Mouse (Mus musculus): Measurements from ENCODE around the gene Tnfrsf8. TPM values are rescaled to one million over a fixed set of nuclear protein-coding genes. Genes with fewer than 3 reads are reported as not detected.

Tnfrsf8 gene
- polyA plus RNA-seq, 2 experiments = 0.02 to 0.05 TPM

GRCm38 (mm10) chr4:145245581-145245980 is 69.4 kb downstream of the Tnfrsf8 start:
- H3K4me1 ChIP-seq (replicated peaks; ENCODE audit: control insufficient read depth in 2 of 2, insufficient read depth in 2 of 2, low read length in 1 of 2) = peaks cover 0 to 3% of the 10 kb centered on the region in 2 experiments; a peak in 1 of 4 replicates
- ATAC-seq (ENCODE audit: insufficient read depth) = no peak
- H3K36me3 ChIP-seq (replicated peaks; ENCODE audit: control insufficient read depth, insufficient read depth, low read depth) = no peaks in the 10 kb centered on the region
- no peak for DNase-seq (ENCODE audit: low read depth in 3 of 3, low spot score in 3 of 3)
- TF ChIP-seq EP300 (IDR thresholded peaks at IDR 0.05; ENCODE audit: low read depth) (no peak), CTCF (IDR thresholded peaks at IDR 0.05; ENCODE audit: low read depth) (no peak)
- H3K4me2 ChIP-seq (ENCODE audit: low read depth) = peak overlapping the region; percentile 70
- H3K27ac ChIP-seq = no peak overlapping the region
- H3K9me3 ChIP-seq (ENCODE audit: control insufficient read depth, low read length) = no peaks in the 10 kb centered on the region
- peak overlapping the region; percentile 26 to 59; a peak in 2 of 4 replicates for H3K4me3 ChIP-seq (ENCODE audit: insufficient read depth in 1 of 2, low read depth in 2 of 2, low read length in 2 of 2)
- H3K9ac ChIP-seq (replicated peaks) = no peak overlapping the region
- peaks cover 4% of the 10 kb centered on the region for H3K27me3 ChIP-seq (ENCODE audit: control insufficient read depth, insufficient read depth, low read length)
- WGBS (ENCODE audit: insufficient replicate concordance) = 72% methylated on average over 3 of the region's 3 CpGs

- ATAC-seq (ENCODE audit: insufficient read depth) = no peak
- H3K4me2 ChIP-seq (ENCODE audit: low read depth) = 0 out of 2 replicates have a peak overlapping the region, but pooled peaks have one; percentile 70
- TF ChIP-seq EP300 (IDR thresholded peaks at IDR 0.05; ENCODE audit: low read depth) (no peak), CTCF (IDR thresholded peaks at IDR 0.05; ENCODE audit: low read depth) (no peak)
- no peaks in the 10 kb centered on the region for H3K36me3 ChIP-seq (replicated peaks; ENCODE audit: control insufficient read depth, insufficient read depth, low read depth)
- no peak overlapping the region for H3K9ac ChIP-seq (replicated peaks)
- H3K9me3 ChIP-seq (ENCODE audit: control insufficient read depth, low read length) = no peaks in the 10 kb centered on the region
- H3K27me3 ChIP-seq (ENCODE audit: control insufficient read depth, insufficient read depth, low read length) = peaks cover 4% of the 10 kb centered on the region
- no peak overlapping the region for H3K4me3 ChIP-seq (ENCODE audit: insufficient read depth in 1 of 2, low read depth in 2 of 2, low read length in 2 of 2)
- WGBS (ENCODE audit: insufficient replicate concordance) = 65% methylated on average over 2 of the region's 2 CpGs
- DNase-seq (ENCODE audit: low read depth in 3 of 3, low spot score in 3 of 3) = no peak
- H3K4me1 ChIP-seq (replicated peaks; ENCODE audit: control insufficient read depth in 2 of 2, insufficient read depth in 2 of 2, low read length in 1 of 2) = peaks cover 0 to 3% of the 10 kb centered on the region in 2 experiments; a peak in 2 of 4 replicates
- H3K27ac ChIP-seq = no peak overlapping the region
Measured at GRCm38 (mm10) chr4:145244676-145245075, 70.3 kb downstream of the Tnfrsf8 start.

- no peaks in the 10 kb centered on the region for H3K36me3 ChIP-seq (replicated peaks; ENCODE audit: control insufficient read depth, insufficient read depth, low read depth)
- H3K27ac ChIP-seq = no peak overlapping the region
- peaks cover 4% of the 10 kb centered on the region for H3K27me3 ChIP-seq (ENCODE audit: control insufficient read depth, insufficient read depth, low read length)
- H3K9ac ChIP-seq (replicated peaks) = no peak overlapping the region
- no peak for ATAC-seq (ENCODE audit: insufficient read depth)
- DNase-seq (ENCODE audit: low read depth in 3 of 3, low spot score in 3 of 3) = no peak
- H3K4me2 ChIP-seq (ENCODE audit: low read depth) = no peak overlapping the region
- WGBS (ENCODE audit: insufficient replicate concordance) = 4% methylated on average over 1 of the region's 1 CpGs
- peaks cover 0 to 3% of the 10 kb centered on the region in 2 experiments; a peak in 2 of 4 replicates for H3K4me1 ChIP-seq (replicated peaks; ENCODE audit: control insufficient read depth in 2 of 2, insufficient read depth in 2 of 2, low read length in 1 of 2)
- H3K4me3 ChIP-seq (ENCODE audit: insufficient read depth in 1 of 2, low read depth in 2 of 2, low read length in 2 of 2) = no peak overlapping the region
- no peaks in the 10 kb centered on the region for H3K9me3 ChIP-seq (ENCODE audit: control insufficient read depth, low read length)
- TF ChIP-seq EP300 (IDR thresholded peaks at IDR 0.05; ENCODE audit: low read depth) (no peak), CTCF (IDR thresholded peaks at IDR 0.05; ENCODE audit: low read depth) (no peak)
Measured at GRCm38 (mm10) chr4:145242719-145243350, 72.1 kb downstream of the Tnfrsf8 start.

- H3K27ac ChIP-seq = no peak overlapping the region
Measured at GRCm38 (mm10) chr4:145240723-145241231, 74.2 kb downstream of the Tnfrsf8 start.

GRCm38 (mm10) chr4:145239049-145239830 is 75.7 kb downstream of the Tnfrsf8 start:
- ATAC-seq (ENCODE audit: insufficient read depth) (0 out of 2 replicates have a peak, but pooled peaks have one; percentile 18), DNase-seq (ENCODE audit: low read depth in 3 of 3, low spot score in 3 of 3) (no peak)
- no peaks in the 10 kb centered on the region for H3K27me3 ChIP-seq (ENCODE audit: control insufficient read depth, insufficient read depth, low read length)
- no peak overlapping the region for H3K4me3 ChIP-seq (ENCODE audit: insufficient read depth in 1 of 2, low read depth in 2 of 2, low read length in 2 of 2)
- TF ChIP-seq CTCF (IDR thresholded peaks at IDR 0.05; ENCODE audit: low read depth) (no peak), EP300 (IDR thresholded peaks at IDR 0.05; ENCODE audit: low read depth) (no peak)
- no peak overlapping the region for H3K9ac ChIP-seq (replicated peaks)
- WGBS (ENCODE audit: insufficient replicate concordance) = 46% methylated on average over 4 of the region's 4 CpGs
- H3K27ac ChIP-seq = no peak overlapping the region
- no peaks in the 10 kb centered on the region for H3K9me3 ChIP-seq (ENCODE audit: control insufficient read depth, low read length)
- H3K4me1 ChIP-seq (replicated peaks; ENCODE audit: control insufficient read depth in 2 of 2, insufficient read depth in 2 of 2, low read length in 1 of 2) = no peaks in the 10 kb centered on the region; a peak in 2 of 4 replicates
- H3K36me3 ChIP-seq (replicated peaks; ENCODE audit: control insufficient read depth, insufficient read depth, low read depth) = no peaks in the 10 kb centered on the region
- no peak overlapping the region for H3K4me2 ChIP-seq (ENCODE audit: low read depth)

More at GRCm38 (mm10) chr4:145240723-145241231, 74.2 kb downstream of the Tnfrsf8 start:
- Histone ChIP-seq H3K27me3 (ENCODE audit: control insufficient read depth, insufficient read depth, low read length) (no peaks in the 10 kb centered on the region; the same call in 1 of the 2 replicates), H3K4me2 (ENCODE audit: low read depth) (no peak overlapping the region), H3K9me3 (ENCODE audit: control insufficient read depth, low read length) (no peaks in the 10 kb centered on the region), H3K36me3 (replicated peaks; ENCODE audit: control insufficient read depth, insufficient read depth, low read depth) (no peaks in the 10 kb centered on the region), H3K9ac (replicated peaks) (no peak overlapping the region), H3K4me1 (replicated peaks; ENCODE audit: control insufficient read depth in 2 of 2, insufficient read depth in 2 of 2, low read length in 1 of 2) (peaks cover 0 to 3% of the 10 kb centered on the region in 2 experiments; a peak in 2 of 4 replicates), H3K4me3 (ENCODE audit: insufficient read depth in 1 of 2, low read depth in 2 of 2, low read length in 2 of 2) (no peak overlapping the region)
- ATAC-seq (ENCODE audit: insufficient read depth) (peak; percentile 36; the same call in 1 of the 2 replicates), DNase-seq (ENCODE audit: low read depth in 3 of 3, low spot score in 3 of 3) (no peak)
- 30% methylated on average over 4 of the region's 4 CpGs for WGBS (ENCODE audit: insufficient replicate concordance)
- no peak for TF ChIP-seq CTCF (IDR thresholded peaks at IDR 0.05; ENCODE audit: low read depth)
- no peak for TF ChIP-seq EP300 (IDR thresholded peaks at IDR 0.05; ENCODE audit: low read depth)

All from liver, embryonic 14.5 days (tissue).